Mouse (Mus musculus) brain, embryonic 14.5 days (tissue): ENCODE measurements around the gene Ppa2.

ENCODE experiments used
- CTCF ChIP-seq: fragments of 200-500 bp; IDR thresholded peaks from 2 replicates; pipeline ENCODE4 v1.5.1; 2012; ENCODE audit warnings: inconsistent platforms, mild to moderate bottlenecking, moderate library complexity, borderline replicate concordance; ENCODE audit not compliant: insufficient read depth, insufficient read length; ENCODE audit errors: extremely low read depth
- POLR2A ChIP-seq: fragments of 200-500 bp; IDR thresholded peaks from 2 replicates; pipeline ENCODE4 v1.6.1; 2012; ENCODE audit warnings: mild to moderate bottlenecking, inconsistent platforms, borderline replicate concordance; ENCODE audit not compliant: poor library complexity, insufficient read depth, insufficient read length, severe bottlenecking; ENCODE audit errors: extremely low read depth

DNA sequence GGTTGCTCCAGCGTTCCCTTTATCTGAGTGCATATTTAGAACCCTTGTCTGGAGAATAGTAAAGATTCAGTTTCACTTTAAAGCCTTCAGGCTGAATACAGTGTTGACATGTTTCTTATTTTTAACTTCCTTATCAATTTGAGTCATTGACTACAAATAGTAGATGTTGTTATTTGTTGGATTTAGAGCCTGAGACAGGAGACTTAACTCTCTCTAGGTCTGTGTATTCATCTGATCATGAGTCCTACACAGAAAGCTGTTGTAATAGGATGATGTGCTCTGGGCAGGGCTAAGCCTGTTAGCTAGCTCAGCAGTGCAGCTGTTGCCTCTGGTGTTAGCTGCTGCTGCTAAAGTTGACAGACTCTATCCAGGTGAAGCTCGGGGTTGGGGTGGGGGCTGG, 25.3 kb downstream of the Ppa2 start:
- TF ChIP-seq CTCF (no peak), POLR2A (no peak)
